Mouse (Mus musculus): Measurements from ENCODE around the gene Cacul1.

DNA sequence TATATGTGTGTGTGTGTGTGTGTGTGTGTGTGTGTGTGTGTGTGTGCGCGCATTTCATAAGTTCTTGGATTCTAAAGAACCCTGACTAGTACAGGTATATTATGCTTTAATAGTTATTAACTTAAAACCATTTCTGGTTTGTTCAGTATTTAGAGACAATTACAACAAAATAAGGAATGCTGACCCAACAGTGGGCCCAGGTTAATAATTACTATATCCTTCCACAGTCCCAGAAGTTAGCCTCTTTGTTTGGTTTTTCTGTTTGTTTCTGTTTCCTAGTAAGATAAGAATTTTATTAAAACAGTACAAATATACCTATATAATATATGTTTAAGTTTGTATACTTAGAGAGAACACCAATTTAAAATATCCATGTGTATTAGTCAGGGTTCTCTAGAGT is 2.4 kb upstream of the Cacul1 start:
- TF ChIP-seq CTCF (IDR thresholded peaks at IDR 0.05; ENCODE audit: low read depth, low read length) (no peak), GATA1 (IDR thresholded peaks at IDR 0.05; ENCODE audit: borderline replicate concordance, low read length) (no peak)

Data from G1E (cell line).